Mouse (Mus musculus): Measurements from ENCODE around the gene Rasgrp1. TPM values are rescaled to one million over a fixed set of nuclear protein-coding genes. Genes with fewer than 3 reads are reported as not detected.

The Rasgrp1 gene
- total and polyA plus RNA-seq, 3 experiments = 0.38 to 0.83 (median 0.42) TPM

DNA sequence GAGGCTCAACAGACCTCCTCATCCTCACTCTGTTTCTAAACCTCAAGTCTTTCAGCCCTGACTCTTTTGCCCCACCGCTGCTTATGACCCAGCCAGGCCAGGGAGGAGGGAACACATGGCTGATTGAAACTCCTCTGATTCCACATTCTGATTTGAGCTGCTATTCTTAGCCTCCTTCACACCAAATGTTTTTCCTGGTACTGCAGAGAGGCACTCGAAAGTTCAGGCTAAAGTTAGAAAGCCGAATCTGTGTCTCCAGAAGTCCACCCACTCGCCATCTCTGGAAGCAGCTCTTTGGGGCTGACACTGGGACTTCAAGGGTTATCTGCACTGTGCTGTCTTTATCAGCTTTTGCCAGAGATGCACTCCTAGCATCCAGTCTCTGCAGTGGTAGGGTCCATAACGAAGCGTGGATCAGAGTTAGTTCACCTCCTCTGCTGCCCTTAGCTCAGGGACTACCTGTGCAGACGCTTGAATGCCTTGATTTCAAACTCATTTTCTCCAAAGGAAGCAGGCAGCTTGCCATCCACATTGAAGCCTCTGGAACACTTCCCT is 43.3 kb upstream of the Rasgrp1 start:
- no peaks in the 10 kb centered on the region for H3K79me2 ChIP-seq (replicated peaks; ENCODE audit: control insufficient read depth, extremely low read depth, insufficient read depth, poor library complexity, severe bottlenecking)
- H3K9me3 ChIP-seq (replicated peaks; ENCODE audit: low read length) = no peaks in the 10 kb centered on the region
- no peaks in the 10 kb centered on the region for H3K27me3 ChIP-seq (replicated peaks)
- no peak overlapping the region for H3K4me3 ChIP-seq (replicated peaks in 1 of 3; ENCODE audit: low read depth in 2 of 3, low read length in 2 of 3, poor library complexity in 1 of 3)
- dilution Hi-C loops (cut with MboI; ENCODE audit: extremely low pct_ligation_motif_present, extremely low pct_unique_long_range_greater_than_20kb, low sequenced_read_pairs) (no loop called here), in situ Hi-C loops (cut with MboI; ENCODE audit: low pct_ligation_motif_present, low pct_unique_long_range_greater_than_20kb, low sequenced_read_pairs) (no loop called here)
- H3K4me2 ChIP-seq (ENCODE audit: insufficient read depth, low read depth, poor library complexity, severe bottlenecking) = no peak overlapping the region
- H3K36me3 ChIP-seq (replicated peaks in 1 of 2; ENCODE audit: control insufficient read depth in 1 of 2, insufficient read depth in 1 of 2, low read length in 1 of 2) = no peaks in the 10 kb centered on the region
- DNase-seq (ENCODE audit: extremely low read depth) = no peak
- peaks cover 14 to 55% of the 10 kb centered on the region in 2 experiments; a peak in 3 of 4 replicates for H3K4me1 ChIP-seq (ENCODE audit: control insufficient read depth in 1 of 2, insufficient read depth in 2 of 2)
- TF ChIP-seq RAD21 (IDR thresholded peaks at IDR 0.05; ENCODE audit: low read depth, low read length) = no peak
- no peak for TF ChIP-seq CHD1 (IDR thresholded peaks at IDR 0.05; ENCODE audit: low read depth, low read length)
- TF ChIP-seq KAT2A (IDR thresholded peaks at IDR 0.05; ENCODE audit: insufficient replicate concordance, low read length) = no peak
- TF ChIP-seq CTCF (conservative IDR thresholded peaks at IDR 0.05 in 1 of 2, IDR thresholded peaks at IDR 0.05 in 1 of 2; ENCODE audit: low read depth in 2 of 2, low read length in 2 of 2) = no peak
- TF ChIP-seq NELFE (IDR thresholded peaks at IDR 0.05; ENCODE audit: low read depth, low read length) = no peak
- no peak for TF ChIP-seq JUND (conservative IDR thresholded peaks at IDR 0.05; ENCODE audit: low read depth, low read length)
- no peak for TF ChIP-seq ZKSCAN1 (IDR thresholded peaks at IDR 0.05; ENCODE audit: borderline replicate concordance, low read depth, low read length)
- TF ChIP-seq CHD2 (IDR thresholded peaks at IDR 0.05; ENCODE audit: low read length) = no peak
- no peak for TF ChIP-seq ZC3H11A (IDR thresholded peaks at IDR 0.05; ENCODE audit: low read depth, low read length)
- no peak for TF ChIP-seq SIN3A (IDR thresholded peaks at IDR 0.05; ENCODE audit: low read length)
- TF ChIP-seq ELF1 (IDR thresholded peaks at IDR 0.05; ENCODE audit: low read depth, low read length) = no peak
- TF ChIP-seq MYC (IDR thresholded peaks at IDR 0.05; ENCODE audit: low read depth, low read length) = no peak
- TF ChIP-seq MAFK (IDR thresholded peaks at IDR 0.05; ENCODE audit: insufficient replicate concordance, low read length) = no peak
- TF ChIP-seq USF2 (conservative IDR thresholded peaks at IDR 0.05; ENCODE audit: low read depth, low read length) = no peak
- H3K9ac ChIP-seq (ENCODE audit: insufficient read depth, low read depth) = no peak overlapping the region
- no peak overlapping the region for H3K27ac ChIP-seq (ENCODE audit: insufficient read depth, low read depth)

DNA sequence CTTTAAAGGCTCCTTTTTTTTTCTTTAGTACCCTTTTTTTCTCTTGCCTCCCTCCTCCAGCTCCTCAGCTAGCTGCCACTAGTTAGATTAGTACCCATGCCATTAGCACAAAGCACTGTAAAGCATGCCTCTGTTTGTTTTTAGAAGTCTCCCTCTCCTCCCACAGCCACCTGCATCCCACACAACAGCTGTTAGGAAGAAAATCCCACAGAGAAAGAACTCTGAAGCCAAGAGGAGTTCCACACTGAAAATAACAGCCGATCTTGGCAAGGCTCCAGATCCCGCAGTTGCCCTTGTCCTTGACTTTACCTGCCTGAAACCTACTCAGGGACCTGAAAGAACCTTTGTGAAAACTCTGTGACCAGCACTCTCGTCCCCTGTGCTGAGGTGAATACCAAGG is 38.5 kb upstream of the Rasgrp1 start:
- Histone ChIP-seq H3K9me3 (replicated peaks; ENCODE audit: low read length) (no peaks in the 10 kb centered on the region), H3K27ac (ENCODE audit: insufficient read depth, low read depth) (no peak overlapping the region), H3K4me1 (ENCODE audit: control insufficient read depth in 1 of 2, insufficient read depth in 2 of 2) (peaks cover 0 to 20% of the 10 kb centered on the region in 2 experiments; a peak in 2 of 4 replicates), H3K27me3 (replicated peaks) (no peaks in the 10 kb centered on the region), H3K9ac (ENCODE audit: insufficient read depth, low read depth) (no peak overlapping the region), H3K4me2 (ENCODE audit: insufficient read depth, low read depth, poor library complexity, severe bottlenecking) (no peak overlapping the region), H3K79me2 (replicated peaks; ENCODE audit: control insufficient read depth, extremely low read depth, insufficient read depth, poor library complexity, severe bottlenecking) (no peaks in the 10 kb centered on the region), H3K36me3 (replicated peaks in 1 of 2; ENCODE audit: control insufficient read depth in 1 of 2, insufficient read depth in 1 of 2, low read length in 1 of 2) (no peaks in the 10 kb centered on the region), H3K4me3 (replicated peaks in 1 of 3; ENCODE audit: low read depth in 2 of 3, low read length in 2 of 3, poor library complexity in 1 of 3) (no peak overlapping the region)
- no peak for TF ChIP-seq POLR2AphosphoS2 (IDR thresholded peaks at IDR 0.05; ENCODE audit: low read depth, low read length)
- TF ChIP-seq PAX5 (IDR thresholded peaks at IDR 0.05; ENCODE audit: low read length) = no peak
- TF ChIP-seq CHD2 (IDR thresholded peaks at IDR 0.05; ENCODE audit: low read length) = no peak
- TF ChIP-seq E2F4 (IDR thresholded peaks at IDR 0.05; ENCODE audit: insufficient replicate concordance, low read depth, low read length) = no peak
- no peak for TF ChIP-seq ZC3H11A (IDR thresholded peaks at IDR 0.05; ENCODE audit: low read depth, low read length)
- TF ChIP-seq RCOR1 (conservative IDR thresholded peaks at IDR 0.05; ENCODE audit: low read depth, low read length) = no peak
- no peak for TF ChIP-seq ZMIZ1 (IDR thresholded peaks at IDR 0.05; ENCODE audit: low read depth, low read length)
- no peak for TF ChIP-seq TBP (conservative IDR thresholded peaks at IDR 0.05; ENCODE audit: low read depth, low read length)
- no peak for TF ChIP-seq JUND (conservative IDR thresholded peaks at IDR 0.05; ENCODE audit: low read depth, low read length)
- TF ChIP-seq POLR2A (IDR thresholded peaks at IDR 0.05; ENCODE audit: low read depth, low read length) = no peak
- TF ChIP-seq HCFC1 (IDR thresholded peaks at IDR 0.05; ENCODE audit: low read depth, low read length) = no peak
- TF ChIP-seq MEF2A (IDR thresholded peaks at IDR 0.05; ENCODE audit: borderline replicate concordance, low read depth, low read length) = no peak
- no peak for TF ChIP-seq GABPA (IDR thresholded peaks at IDR 0.05; ENCODE audit: insufficient replicate concordance, low read depth, low read length)
- TF ChIP-seq MYC (IDR thresholded peaks at IDR 0.05; ENCODE audit: low read depth, low read length) = no peak
- TF ChIP-seq NRF1 (IDR thresholded peaks at IDR 0.05; ENCODE audit: low read depth, low read length) = no peak
- TF ChIP-seq MAX (IDR thresholded peaks at IDR 0.05; ENCODE audit: low read length) = no peak
- TF ChIP-seq ZKSCAN1 (IDR thresholded peaks at IDR 0.05; ENCODE audit: borderline replicate concordance, low read depth, low read length) = no peak
- no peak for TF ChIP-seq USF1 (IDR thresholded peaks at IDR 0.05; ENCODE audit: low read depth, low read length)
- no peak for TF ChIP-seq RAD21 (IDR thresholded peaks at IDR 0.05; ENCODE audit: low read depth, low read length)
- in situ Hi-C loops (cut with MboI; ENCODE audit: low pct_ligation_motif_present, low pct_unique_long_range_greater_than_20kb, low sequenced_read_pairs) = no loop called here
- no peak for DNase-seq (ENCODE audit: extremely low read depth)
- dilution Hi-C loops (cut with MboI; ENCODE audit: extremely low pct_ligation_motif_present, extremely low pct_unique_long_range_greater_than_20kb, low sequenced_read_pairs) = no loop called here
